Mouse (Mus musculus) heart, postnatal 0 days (tissue): ENCODE data around the gene Mydgf. TPM values are rescaled to one million over a fixed set of nuclear protein-coding genes. Genes with fewer than 3 reads are reported as not detected.
A peak's percentile ranks its signal among the peaks of the same experiment; 100 is the strongest.

Experiments
- ATAC-seq: fragments of 200-750 bp; cut with Nextera tagmentation; 2 replicates; pipeline ENCODE4 v1.8.0; 2017; ENCODE audit warnings: low read depth, moderate number of reproducible peaks, moderate library complexity; ENCODE audit not compliant: insufficient read depth
- DNase-seq: peaks from one replicate; pipeline ENCODE4 v3.0.0-alpha.2; 2016; ENCODE audit warnings: low spot score
- H3K27ac ChIP-seq: fragments of 300-500 bp; sonication (generic); 2 replicates; pipeline ENCODE4 v1.5.1; 2014; ENCODE audit warnings: low read depth, mild to moderate bottlenecking
- H3K27me3 ChIP-seq: fragments of 300-500 bp; sonication (generic); 2 replicates; pipeline ENCODE4 v1.6.1; 2014; ENCODE audit warnings: low read length, mixed read lengths; ENCODE audit not compliant: control insufficient read depth, insufficient read depth
- H3K36me3 ChIP-seq: fragments of 300-500 bp; sonication (generic); replicated peaks from 2 replicates; pipeline ENCODE4 v1.6.1; 2014; ENCODE audit warnings: low read length, mixed read lengths; ENCODE audit not compliant: control insufficient read depth, insufficient read depth
- H3K4me1 ChIP-seq: fragments of 300-500 bp; sonication (generic); 2 replicates; pipeline ENCODE4 v1.6.1; 2014; ENCODE audit warnings: antibody characterized with exemption; ENCODE audit not compliant: control insufficient read depth, insufficient read depth
- H3K4me2 ChIP-seq: fragments of 300-500 bp; sonication (generic); 2 replicates; pipeline ENCODE4 v1.6.1; 2014; ENCODE audit warnings: low read depth, mild to moderate bottlenecking, low read length, moderate library complexity
- H3K4me3 ChIP-seq: fragments of 300-500 bp; sonication (generic); 2 replicates; pipeline ENCODE4 v1.5.1; 2014; ENCODE audit warnings: low read depth, low read length
- H3K9ac ChIP-seq: fragments of 300-500 bp; sonication (generic); replicated peaks from 2 replicates; pipeline ENCODE4 v1.6.1; 2014; ENCODE audit warnings: low read depth, low read length, mixed read lengths
- H3K9me3 ChIP-seq: fragments of 300-500 bp; sonication (generic); replicated peaks from 2 replicates; pipeline ENCODE4 v1.6.1; 2016; ENCODE audit warnings: low read length; ENCODE audit not compliant: control insufficient read depth
- CTCF ChIP-seq: IDR thresholded peaks from 2 replicates; pipeline ENCODE4 v1.5.1; 2016; ENCODE audit warnings: antibody characterized with exemption, control low read depth, low read depth
- EP300 ChIP-seq: IDR thresholded peaks from 2 replicates; pipeline ENCODE4 v1.6.1; 2016; ENCODE audit warnings: antibody characterized with exemption, low read depth
- WGBS: fragments of 180-500 bp; shearing (Covaris S2); extraction: QIAGEN DNeasy Blood & Tissue Kit; methylation state at CpG from one replicate; pipeline ENCODE4 v1.1.7; 2014; 5-methylcytosine and 5-hydroxymethylcytosine counted together
- polyA plus RNA-seq: library from polyadenylated mRNA; unstranded; fragments of >200 nt; fragmentation: Nextera tagmentation; extraction: Ambion mirVana; gene quantifications from 2 replicates; pipeline ENCODE4 v1.2.1, GENCODE M21; 2015
- total RNA-seq: library from RNA; depleted of rRNA; stranded (reverse); fragments of >200 nt; gene quantifications from 2 replicates; pipeline ENCODE4 v1.2.3, GENCODE M21; 2014; ENCODE audit warnings: low replicate concordance

Mydgf gene
- total and polyA plus RNA-seq, 2 experiments from 2014 or later = 42.9 to 52.0 TPM

DNA sequence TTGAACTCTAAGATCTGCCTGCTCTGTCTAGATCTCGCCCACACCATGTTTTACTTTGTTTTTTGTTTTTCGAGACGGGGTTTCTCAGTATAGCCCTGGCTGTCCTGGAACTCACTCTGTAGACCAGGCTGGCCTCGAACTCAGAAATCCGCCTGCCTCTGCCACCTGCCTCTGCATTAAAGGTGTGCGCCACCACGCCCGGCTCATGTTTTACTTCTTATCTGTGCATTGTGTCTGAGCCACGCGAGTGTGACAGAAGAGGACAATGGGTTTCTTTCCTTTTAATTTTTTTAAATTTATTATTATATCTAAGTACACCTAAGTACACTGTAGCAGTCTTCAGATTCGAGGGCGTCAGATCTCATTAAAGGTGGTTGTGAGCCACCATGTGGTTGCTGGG lies 35.5 kb upstream of the Mydgf start:
- TF ChIP-seq CTCF (no peak), EP300 (no peak)
- DNase-seq (no peak), ATAC-seq (no peak)
- H3K36me3 ChIP-seq = no peaks in the 10 kb centered on the region; the same call in 1 of the 2 replicates
- H3K4me3 ChIP-seq = peak overlapping the region; percentile 74
- H3K9ac ChIP-seq = peak overlapping the region; percentile 81; the same call in 1 of the 2 replicates
- H3K4me2 ChIP-seq = peak overlapping the region; percentile 73
- no peaks in the 10 kb centered on the region for H3K27me3 ChIP-seq
- no peaks in the 10 kb centered on the region for H3K9me3 ChIP-seq
- peak overlapping the region; percentile 90 for H3K27ac ChIP-seq
- H3K4me1 ChIP-seq = peaks cover 15% of the 10 kb centered on the region; the same call in 1 of the 2 replicates
- 38% methylated on average over 12 of the region's 12 CpGs for WGBS

GRCm38 (mm10) chr17:56218377-56219191 lies 34.9 kb upstream of the Mydgf start, which contains the start of gene Dpp9:
Dpp9 (minus strand) TSS chr17:56218905.
- peak; percentile 99 for ATAC-seq
- Histone ChIP-seq H3K4me2 (peak within 1 kb of the TSS; percentile 73), H3K36me3 (no peaks in the 10 kb centered on the region; the same call in 1 of the 2 replicates), H3K4me1 (peaks cover 15% of the 10 kb centered on the region; the same call in 1 of the 2 replicates), H3K9me3 (no peaks in the 10 kb centered on the region), H3K27me3 (no peaks in the 10 kb centered on the region), H3K9ac (peak within 1 kb of the TSS; percentile 81), H3K4me3 (peak within 1 kb of the TSS; percentile 74), H3K27ac (peak within 1 kb of the TSS; percentile 90)
- WGBS = under 1% methylated on average over 68 of the region's 78 CpGs
- DNase-seq = peak; percentile 99
- TF ChIP-seq EP300 (peak; percentile 46; the same call in 1 of the 2 replicates), CTCF (peak; percentile 28)

GRCm38 (mm10) chr17:56217670-56218069 lies 34.0 kb upstream of the Mydgf start:
- DNase-seq = no peak
- 61% methylated on average over 13 of the region's 13 CpGs for WGBS

GRCm38 (mm10) chr17:56214229-56214628 lies 30.5 kb upstream of the Mydgf start:
- Histone ChIP-seq H3K4me2 (no peak overlapping the region), H3K9ac (no peak overlapping the region), H3K36me3 (peaks cover 29% of the 10 kb centered on the region), H3K27me3 (no peaks in the 10 kb centered on the region), H3K4me3 (no peak overlapping the region), H3K27ac (no peak overlapping the region), H3K4me1 (peaks cover 15% of the 10 kb centered on the region; the same call in 1 of the 2 replicates), H3K9me3 (no peaks in the 10 kb centered on the region)
- ATAC-seq = no peak
- DNase-seq = no peak
- 85% methylated on average over 1 of the region's 1 CpGs for WGBS
- no peak for TF ChIP-seq EP300
- no peak for TF ChIP-seq CTCF

More at GRCm38 (mm10) chr17:56217670-56218069, 34.0 kb upstream of the Mydgf start:
- TF ChIP-seq CTCF (no peak), EP300 (no peak)
- Histone ChIP-seq H3K27ac (no peak overlapping the region), H3K4me3 (peak overlapping the region; percentile 74), H3K9ac (peak overlapping the region; percentile 81), H3K27me3 (no peaks in the 10 kb centered on the region), H3K9me3 (no peaks in the 10 kb centered on the region), H3K4me1 (peaks cover 15% of the 10 kb centered on the region; the same call in 1 of the 2 replicates), H3K36me3 (no peaks in the 10 kb centered on the region; the same call in 1 of the 2 replicates), H3K4me2 (peak overlapping the region; percentile 73)
- ATAC-seq = no peak

- H3K27ac ChIP-seq = no peak overlapping the region
- TF ChIP-seq EP300 (no peak), CTCF (no peak)
- H3K4me3 ChIP-seq = no peak overlapping the region
- 56% methylated on average over 6 of the region's 6 CpGs for WGBS
- H3K4me2 ChIP-seq = no peak overlapping the region
- no peaks in the 10 kb centered on the region for H3K9me3 ChIP-seq
- DNase-seq (no peak), ATAC-seq (no peak)
- peaks cover 44% of the 10 kb centered on the region for H3K36me3 ChIP-seq
- peaks cover 12% of the 10 kb centered on the region; the same call in 1 of the 2 replicates for H3K4me1 ChIP-seq
- H3K9ac ChIP-seq = no peak overlapping the region
- no peaks in the 10 kb centered on the region for H3K27me3 ChIP-seq
Measured at GRCm38 (mm10) chr17:56212676-56213075, 29.0 kb upstream of the Mydgf start.
